Mouse (Mus musculus) hindbrain, postnatal 0 days (tissue): ENCODE results near the gene Adam8. TPM values are rescaled to one million over a fixed set of nuclear protein-coding genes. Genes with fewer than 3 reads are reported as not detected.

Source experiments
- ATAC-seq: fragments of 200-750 bp; cut with Nextera tagmentation; 2 replicates; pipeline ENCODE4 v1.8.0; 2017; ENCODE audit warnings: mild to moderate bottlenecking, moderate TSS enrichment, moderate library complexity
- DNase-seq: peaks from one replicate; pipeline ENCODE4 v3.0.0-alpha.2; 2015; ENCODE audit warnings: low spot score
- H3K27ac ChIP-seq: fragments of 300-500 bp; sonication (generic); 2 replicates; pipeline ENCODE4 v1.5.1; 2014; ENCODE audit warnings: mild to moderate bottlenecking
- H3K27me3 ChIP-seq: fragments of 300-500 bp; sonication (generic); 2 replicates; pipeline ENCODE4 v1.6.1; 2014; ENCODE audit warnings: low read length, mixed read lengths; ENCODE audit not compliant: insufficient read depth
- H3K36me3 ChIP-seq: fragments of 300-500 bp; sonication (generic); 2 replicates; pipeline ENCODE4 v1.6.1; 2014; ENCODE audit warnings: low read length, mixed read lengths; ENCODE audit not compliant: insufficient read depth
- H3K4me1 ChIP-seq: fragments of 300-500 bp; sonication (generic); 2 replicates; pipeline ENCODE4 v1.6.1; 2014; ENCODE audit warnings: antibody characterized with exemption, low read length, mixed read lengths; ENCODE audit not compliant: insufficient read depth
- H3K4me2 ChIP-seq: fragments of 300-500 bp; sonication (generic); 2 replicates; pipeline ENCODE4 v1.6.1; 2014; ENCODE audit warnings: low read depth, mild to moderate bottlenecking, low read length, moderate library complexity, mixed read lengths
- H3K4me3 ChIP-seq: fragments of 300-500 bp; sonication (generic); 2 replicates; pipeline ENCODE4 v1.5.1; 2014; ENCODE audit warnings: low read length
- H3K9ac ChIP-seq: fragments of 300-500 bp; sonication (generic); replicated peaks from 2 replicates; pipeline ENCODE4 v1.6.1; 2014; ENCODE audit warnings: mild to moderate bottlenecking, low read length, moderate library complexity, mixed read lengths
- H3K9me3 ChIP-seq: fragments of 300-500 bp; sonication (generic); 2 replicates; pipeline ENCODE4 v1.6.1; 2016; ENCODE audit warnings: low read length, mixed read lengths
- CTCF ChIP-seq: IDR thresholded peaks from 2 replicates; pipeline ENCODE4 v1.5.1; 2016; ENCODE audit warnings: antibody characterized with exemption, control low read depth, low read depth
- WGBS: fragments of 180-500 bp; shearing (Covaris S2); extraction: QIAGEN DNeasy Blood & Tissue Kit; methylation state at CpG from one replicate; pipeline ENCODE4 v1.1.7; 2014; 5-methylcytosine and 5-hydroxymethylcytosine counted together
- polyA plus RNA-seq: library from polyadenylated mRNA; unstranded; fragments of >200 nt; fragmentation: Nextera tagmentation; extraction: Ambion mirVana; gene quantifications from 2 replicates; pipeline ENCODE4 v1.2.1, GENCODE M21; 2015
- total RNA-seq: library from RNA; depleted of rRNA; stranded (reverse); fragments of >200 nt; gene quantifications from 2 replicates; pipeline ENCODE4 v1.2.3, GENCODE M21; 2014

Adam8 gene
- total and polyA plus RNA-seq, 2 experiments from 2014 or later, result 0.48 to 2.2 TPM

- H3K27me3 ChIP-seq, result no peaks in the 10 kb centered on the region
- H3K9ac ChIP-seq, result no peak overlapping the region
- no peak for ATAC-seq
- H3K4me1 ChIP-seq, result no peaks in the 10 kb centered on the region
- no peak for TF ChIP-seq CTCF
- no peak overlapping the region for H3K4me2 ChIP-seq
- no peak for DNase-seq
- no peaks in the 10 kb centered on the region for H3K36me3 ChIP-seq
- no peaks in the 10 kb centered on the region for H3K9me3 ChIP-seq
- H3K4me3 ChIP-seq, result no peak overlapping the region
- WGBS, result 90% methylated on average over 11 of the region's 11 CpGs
- H3K27ac ChIP-seq, result no peak overlapping the region
Measured at GRCm38 (mm10) chr7:139982058-139982457, 10.3 kb downstream of the Adam8 start.

- Histone ChIP-seq H3K27me3 (no peaks in the 10 kb centered on the region), H3K9me3 (no peaks in the 10 kb centered on the region), H3K4me2 (no peak overlapping the region), H3K4me1 (no peaks in the 10 kb centered on the region), H3K36me3 (no peaks in the 10 kb centered on the region), H3K27ac (no peak overlapping the region), H3K4me3 (no peak overlapping the region), H3K9ac (no peak overlapping the region)
- 51% methylated on average over 3 of the region's 3 CpGs for WGBS
- DNase-seq (no peak), ATAC-seq (no peak)
- TF ChIP-seq CTCF, result no peak
Measured at GRCm38 (mm10) chr7:139980778-139981177, 11.6 kb downstream of the Adam8 start.

- Histone ChIP-seq H3K9ac (peak overlapping the region; percentile 50), H3K4me1 (no peaks in the 10 kb centered on the region), H3K9me3 (no peaks in the 10 kb centered on the region), H3K4me3 (peak overlapping the region; percentile 44), H3K4me2 (peak overlapping the region; percentile 76), H3K27ac (0 out of 2 replicates have a peak overlapping the region, but pooled peaks have one; percentile 17), H3K27me3 (no peaks in the 10 kb centered on the region), H3K36me3 (no peaks in the 10 kb centered on the region)
- ATAC-seq (peak; percentile 66), DNase-seq (peak; percentile 14)
- 38% methylated on average over 13 of the region's 13 CpGs for WGBS
- no peak for TF ChIP-seq CTCF
Measured at GRCm38 (mm10) chr7:139979011-139979719, 13.2 kb downstream of the Adam8 start.

GRCm38 (mm10) chr7:139978278-139978892 is 14.0 kb downstream of the Adam8 start, which contains the start of gene 6430531B16Rik:
TSS of gene 6430531B16Rik (minus strand) at chr7:139978755.
- peak; percentile 96 for ATAC-seq
- WGBS, result 3% methylated on average over 32 of the region's 32 CpGs

GRCm38 (mm10) chr7:139975471-139975870 is 16.9 kb downstream of the Adam8 start:
- H3K9ac ChIP-seq, result no peak overlapping the region
- no peaks in the 10 kb centered on the region for H3K4me1 ChIP-seq
- H3K9me3 ChIP-seq, result no peaks in the 10 kb centered on the region
- no peak for ATAC-seq
- H3K27me3 ChIP-seq, result no peaks in the 10 kb centered on the region
- no peak overlapping the region for H3K27ac ChIP-seq
- DNase-seq, result no peak
- WGBS, result 56% methylated on average over 5 of the region's 5 CpGs
- no peak overlapping the region for H3K4me2 ChIP-seq
- H3K4me3 ChIP-seq, result no peak overlapping the region
- TF ChIP-seq CTCF, result no peak
- no peaks in the 10 kb centered on the region for H3K36me3 ChIP-seq

More at GRCm38 (mm10) chr7:139978278-139978892, 14.0 kb downstream of the Adam8 start, which contains the start of gene 6430531B16Rik:
- H3K4me2 ChIP-seq, result peak within 1 kb of the TSS; percentile 76
- H3K27me3 ChIP-seq, result no peaks in the 10 kb centered on the region
- peak; percentile 93 for DNase-seq
- no peaks in the 10 kb centered on the region for H3K9me3 ChIP-seq
- peak within 1 kb of the TSS; percentile 17; the same call in 1 of the 2 replicates for H3K27ac ChIP-seq
- no peak for TF ChIP-seq CTCF
- H3K9ac ChIP-seq, result peak within 1 kb of the TSS; percentile 50
- H3K36me3 ChIP-seq, result no peaks in the 10 kb centered on the region
- no peaks in the 10 kb centered on the region for H3K4me1 ChIP-seq
- peak within 1 kb of the TSS; percentile 44 for H3K4me3 ChIP-seq

- no peaks in the 10 kb centered on the region for H3K36me3 ChIP-seq
- H3K4me1 ChIP-seq, result no peaks in the 10 kb centered on the region
- no peak for ATAC-seq
- 89% methylated on average over 10 of the region's 10 CpGs for WGBS
- no peaks in the 10 kb centered on the region for H3K27me3 ChIP-seq
- H3K27ac ChIP-seq, result no peak overlapping the region
- H3K9me3 ChIP-seq, result no peaks in the 10 kb centered on the region
- no peak for DNase-seq
- H3K9ac ChIP-seq, result no peak overlapping the region
- no peak overlapping the region for H3K4me2 ChIP-seq
- H3K4me3 ChIP-seq, result no peak overlapping the region
- TF ChIP-seq CTCF, result no peak
Measured at GRCm38 (mm10) chr7:139974307-139974706, 18.1 kb downstream of the Adam8 start.

GRCm38 (mm10) chr7:139972923-139973331 is 19.4 kb downstream of the Adam8 start:
- ATAC-seq, result no peak
- no peak for DNase-seq
- H3K4me2 ChIP-seq, result no peak overlapping the region
- no peak overlapping the region for H3K9ac ChIP-seq
- no peaks in the 10 kb centered on the region for H3K36me3 ChIP-seq
- H3K27ac ChIP-seq, result no peak overlapping the region
- H3K4me1 ChIP-seq, result no peaks in the 10 kb centered on the region
- H3K27me3 ChIP-seq, result no peaks in the 10 kb centered on the region
- H3K4me3 ChIP-seq, result no peak overlapping the region
- no peaks in the 10 kb centered on the region for H3K9me3 ChIP-seq
- TF ChIP-seq CTCF, result no peak
